Mouse (Mus musculus): Measurements from ENCODE around the gene Iqcc. TPM values are rescaled to one million over a fixed set of nuclear protein-coding genes. Genes with fewer than 3 reads are reported as not detected.

The Iqcc gene
- polyA plus RNA-seq, 1 experiment from 2014 or later = 26.7 TPM

- 87% methylated on average over 4 of the region's 4 CpGs for WGBS
- peaks cover 11% of the 10 kb centered on the region for H3K4me1 ChIP-seq
- no peak for ATAC-seq (ENCODE audit: low FRiP score, low read depth)
- H3K27me3 ChIP-seq = no peaks in the 10 kb centered on the region
- H3K4me3 ChIP-seq = no peak overlapping the region
- H3K9me3 ChIP-seq = no peaks in the 10 kb centered on the region
- H3K4me2 ChIP-seq (replicated peaks) = no peak overlapping the region
- H3K9ac ChIP-seq (replicated peaks) = no peak overlapping the region
- peaks cover 40% of the 10 kb centered on the region for H3K36me3 ChIP-seq
- H3K27ac ChIP-seq (replicated peaks) = no peak overlapping the region
Measured at GRCm38 (mm10) chr4:129588865-129589264, 30.0 kb downstream of the Iqcc start.

GRCm38 (mm10) chr4:129586943-129587342 lies 32.0 kb downstream of the Iqcc start:
- peaks cover 11% of the 10 kb centered on the region for H3K4me1 ChIP-seq
- H3K4me2 ChIP-seq (replicated peaks) = no peak overlapping the region
- 28% methylated on average over 1 of the region's 1 CpGs for WGBS
- H3K9ac ChIP-seq (replicated peaks) = no peak overlapping the region
- H3K27me3 ChIP-seq = no peaks in the 10 kb centered on the region
- no peak overlapping the region for H3K27ac ChIP-seq (replicated peaks)
- H3K4me3 ChIP-seq = no peak overlapping the region
- peaks cover 20% of the 10 kb centered on the region for H3K36me3 ChIP-seq
- no peak for ATAC-seq (ENCODE audit: low FRiP score, low read depth)
- H3K9me3 ChIP-seq = no peaks in the 10 kb centered on the region

GRCm38 (mm10) chr4:129585773-129586172 lies 33.1 kb downstream of the Iqcc start:
- ATAC-seq (ENCODE audit: low FRiP score, low read depth) = no peak
- Histone ChIP-seq H3K36me3 (peaks cover 9% of the 10 kb centered on the region), H3K27ac (replicated peaks) (no peak overlapping the region), H3K9ac (replicated peaks) (no peak overlapping the region), H3K4me3 (no peak overlapping the region), H3K4me2 (replicated peaks) (peak overlapping the region; percentile 60), H3K9me3 (no peaks in the 10 kb centered on the region), H3K27me3 (no peaks in the 10 kb centered on the region), H3K4me1 (peaks cover 11% of the 10 kb centered on the region)
- WGBS = 84% methylated on average over 9 of the region's 9 CpGs

- peak overlapping the region; percentile 60 for H3K4me2 ChIP-seq (replicated peaks)
- peak; percentile 58; the same call in 1 of the 2 replicates for ATAC-seq (ENCODE audit: low FRiP score, low read depth)
- 3% methylated on average over 36 of the region's 36 CpGs for WGBS
Measured at GRCm38 (mm10) chr4:129584884-129585608, 33.9 kb downstream of the Iqcc start.

GRCm38 (mm10) chr4:129584370-129584769 lies 34.5 kb downstream of the Iqcc start:
- no peak overlapping the region; the same call in 1 of the 2 replicates for H3K4me3 ChIP-seq
- H3K27me3 ChIP-seq = no peaks in the 10 kb centered on the region
- H3K27ac ChIP-seq (replicated peaks) = no peak overlapping the region
- H3K4me2 ChIP-seq (replicated peaks) = peak overlapping the region; percentile 60
- no peaks in the 10 kb centered on the region for H3K36me3 ChIP-seq
- H3K9me3 ChIP-seq = no peaks in the 10 kb centered on the region
- H3K9ac ChIP-seq (replicated peaks) = 0 out of 2 replicates have a peak overlapping the region, but pooled peaks have one; percentile 49
- no peak for ATAC-seq (ENCODE audit: low FRiP score, low read depth)
- peaks cover 11% of the 10 kb centered on the region for H3K4me1 ChIP-seq
- WGBS = 83% methylated on average over 1 of the region's 1 CpGs

More at GRCm38 (mm10) chr4:129584884-129585608, 33.9 kb downstream of the Iqcc start:
- H3K36me3 ChIP-seq = 0 out of 2 replicates have a peak, but pooled peaks cover 2% of the 10 kb centered on the region
- peak overlapping the region; percentile 49 for H3K9ac ChIP-seq (replicated peaks)
- no peak overlapping the region for H3K27ac ChIP-seq (replicated peaks)
- H3K4me1 ChIP-seq = peaks cover 11% of the 10 kb centered on the region
- H3K27me3 ChIP-seq = no peaks in the 10 kb centered on the region
- peak overlapping the region; percentile 43 for H3K4me3 ChIP-seq
- H3K9me3 ChIP-seq = no peaks in the 10 kb centered on the region

GRCm38 (mm10) chr4:129582251-129582650 lies 36.6 kb downstream of the Iqcc start:
- Histone ChIP-seq H3K9me3 (no peaks in the 10 kb centered on the region), H3K36me3 (no peaks in the 10 kb centered on the region), H3K4me2 (replicated peaks) (no peak overlapping the region), H3K27me3 (no peaks in the 10 kb centered on the region), H3K4me3 (no peak overlapping the region), H3K9ac (replicated peaks) (no peak overlapping the region), H3K4me1 (peaks cover 12% of the 10 kb centered on the region), H3K27ac (replicated peaks) (no peak overlapping the region)
- WGBS = 64% methylated on average over 1 of the region's 1 CpGs
- no peak for ATAC-seq (ENCODE audit: low FRiP score, low read depth)

GRCm38 (mm10) chr4:129580347-129580746 lies 38.6 kb downstream of the Iqcc start:
- Histone ChIP-seq H3K4me2 (replicated peaks) (no peak overlapping the region), H3K9ac (replicated peaks) (no peak overlapping the region), H3K9me3 (no peaks in the 10 kb centered on the region), H3K27me3 (no peaks in the 10 kb centered on the region), H3K4me1 (peaks cover 18% of the 10 kb centered on the region), H3K36me3 (no peaks in the 10 kb centered on the region), H3K27ac (replicated peaks) (no peak overlapping the region), H3K4me3 (no peak overlapping the region)
- 81% methylated on average over 7 of the region's 7 CpGs for WGBS
- no peak for ATAC-seq (ENCODE audit: low FRiP score, low read depth)

- ATAC-seq (ENCODE audit: low FRiP score, low read depth) = no peak
- H3K4me3 ChIP-seq = no peak within 1 kb of the TSS
- WGBS = 94% methylated on average over 5 of the region's 5 CpGs
- H3K27ac ChIP-seq (replicated peaks) = no peak within 1 kb of the TSS
- H3K9me3 ChIP-seq = no peaks in the 10 kb centered on the region
- peak within 1 kb of the TSS; percentile 30; the same call in 1 of the 2 replicates for H3K4me2 ChIP-seq (replicated peaks)
- peaks cover 7% of the 10 kb centered on the region; the same call in 1 of the 2 replicates for H3K4me1 ChIP-seq
- no peaks in the 10 kb centered on the region for H3K36me3 ChIP-seq
- H3K9ac ChIP-seq (replicated peaks) = no peak within 1 kb of the TSS
- no peaks in the 10 kb centered on the region for H3K27me3 ChIP-seq
Measured at GRCm38 (mm10) chr4:129578466-129578865, 40.4 kb downstream of the Iqcc start, which contains the start of gene Fam167b. TSS of gene Fam167b (minus strand) at chr4:129578549.

GRCm38 (mm10) chr4:129577688-129578087 lies 41.2 kb downstream of the Iqcc start:
- H3K9ac ChIP-seq (replicated peaks) = no peak overlapping the region
- peaks cover 7% of the 10 kb centered on the region; the same call in 1 of the 2 replicates for H3K4me1 ChIP-seq
- WGBS = 82% methylated on average over 7 of the region's 7 CpGs
- no peak overlapping the region for H3K4me2 ChIP-seq (replicated peaks)
- ATAC-seq (ENCODE audit: low FRiP score, low read depth) = no peak
- H3K4me3 ChIP-seq = no peak overlapping the region
- H3K27me3 ChIP-seq = no peaks in the 10 kb centered on the region
- H3K9me3 ChIP-seq = no peaks in the 10 kb centered on the region
- no peaks in the 10 kb centered on the region for H3K36me3 ChIP-seq
- H3K27ac ChIP-seq (replicated peaks) = no peak overlapping the region

- no peaks in the 10 kb centered on the region for H3K27me3 ChIP-seq
- 24% methylated on average over 21 of the region's 21 CpGs for WGBS
- no peak overlapping the region for H3K4me3 ChIP-seq
- H3K9me3 ChIP-seq = no peaks in the 10 kb centered on the region
- H3K27ac ChIP-seq (replicated peaks) = no peak overlapping the region
- peak overlapping the region; percentile 30 for H3K4me2 ChIP-seq (replicated peaks)
- no peak for ATAC-seq (ENCODE audit: low FRiP score, low read depth)
- H3K36me3 ChIP-seq = no peaks in the 10 kb centered on the region
- peaks cover 7% of the 10 kb centered on the region; the same call in 1 of the 2 replicates for H3K4me1 ChIP-seq
- H3K9ac ChIP-seq (replicated peaks) = no peak overlapping the region; the same call in 1 of the 2 replicates
Measured at GRCm38 (mm10) chr4:129576863-129577491, 41.9 kb downstream of the Iqcc start.

GRCm38 (mm10) chr4:129575171-129575844 lies 43.6 kb downstream of the Iqcc start:
- H3K27ac ChIP-seq (replicated peaks) = no peak overlapping the region
- no peak for ATAC-seq (ENCODE audit: low FRiP score, low read depth)
- no peaks in the 10 kb centered on the region for H3K9me3 ChIP-seq
- H3K4me2 ChIP-seq (replicated peaks) = no peak overlapping the region
- H3K4me1 ChIP-seq = peaks cover 7% of the 10 kb centered on the region; the same call in 1 of the 2 replicates
- H3K36me3 ChIP-seq = no peaks in the 10 kb centered on the region
- no peaks in the 10 kb centered on the region for H3K27me3 ChIP-seq
- 69% methylated on average over 7 of the region's 8 CpGs for WGBS
- H3K4me3 ChIP-seq = no peak overlapping the region
- H3K9ac ChIP-seq (replicated peaks) = no peak overlapping the region

GRCm38 (mm10) chr4:129573430-129573829 lies 45.5 kb downstream of the Iqcc start, which contains the start of gene Lck:
TSS of gene Lck (minus strand) at chr4:129573641.
- Histone ChIP-seq H3K9me3 (no peaks in the 10 kb centered on the region), H3K36me3 (no peaks in the 10 kb centered on the region), H3K9ac (replicated peaks) (no peak within 1 kb of the TSS), H3K27ac (replicated peaks) (no peak within 1 kb of the TSS), H3K4me1 (peaks cover 7% of the 10 kb centered on the region; the same call in 1 of the 2 replicates), H3K4me3 (no peak within 1 kb of the TSS), H3K4me2 (replicated peaks) (no peak within 1 kb of the TSS), H3K27me3 (no peaks in the 10 kb centered on the region)
- no peak for ATAC-seq (ENCODE audit: low FRiP score, low read depth)
- WGBS = 93% methylated on average over 8 of the region's 8 CpGs

Measured in midbrain, embryonic 12.5 days (tissue).